Mouse (Mus musculus) CH12.LX (cell line): ENCODE data around the gene Gfi1b.

ENCODE experiments used
- CHD1 ChIP-seq: IDR thresholded peaks from 2 replicates; pipeline ENCODE4 v1.6.1; 2012; ENCODE audit warnings: low read depth, low read length, improper control_type of control experiment, inconsistent platforms
- EP300 ChIP-seq: IDR thresholded peaks from 2 replicates; pipeline ENCODE4 v1.6.1; 2011; ENCODE audit warnings: low read length, improper control_type of control experiment
- GABPA ChIP-seq: IDR thresholded peaks from 2 replicates; pipeline ENCODE4 v1.6.1; 2012; ENCODE audit warnings: low read depth, low read length, improper control_type of control experiment, inconsistent platforms; ENCODE audit not compliant: insufficient replicate concordance
- MAX ChIP-seq: IDR thresholded peaks from 2 replicates; pipeline ENCODE4 v1.6.1; 2011; ENCODE audit warnings: low read length, improper control_type of control experiment
- NRF1 ChIP-seq: IDR thresholded peaks from 2 replicates; pipeline ENCODE4 v1.6.1; 2014; ENCODE audit warnings: low read depth, mild to moderate bottlenecking, inconsistent platforms, low read length, improper control_type of control experiment, moderate library complexity
- POLR2A ChIP-seq: IDR thresholded peaks from 2 replicates; pipeline ENCODE4 v1.6.1; 2011; ENCODE audit warnings: low read depth, mild to moderate bottlenecking, improper control_type of control experiment, low read length
- USF1 ChIP-seq: IDR thresholded peaks from 2 replicates; pipeline ENCODE4 v1.6.1; 2014; ENCODE audit warnings: low read depth, mild to moderate bottlenecking, inconsistent platforms, low read length, improper control_type of control experiment

DNA sequence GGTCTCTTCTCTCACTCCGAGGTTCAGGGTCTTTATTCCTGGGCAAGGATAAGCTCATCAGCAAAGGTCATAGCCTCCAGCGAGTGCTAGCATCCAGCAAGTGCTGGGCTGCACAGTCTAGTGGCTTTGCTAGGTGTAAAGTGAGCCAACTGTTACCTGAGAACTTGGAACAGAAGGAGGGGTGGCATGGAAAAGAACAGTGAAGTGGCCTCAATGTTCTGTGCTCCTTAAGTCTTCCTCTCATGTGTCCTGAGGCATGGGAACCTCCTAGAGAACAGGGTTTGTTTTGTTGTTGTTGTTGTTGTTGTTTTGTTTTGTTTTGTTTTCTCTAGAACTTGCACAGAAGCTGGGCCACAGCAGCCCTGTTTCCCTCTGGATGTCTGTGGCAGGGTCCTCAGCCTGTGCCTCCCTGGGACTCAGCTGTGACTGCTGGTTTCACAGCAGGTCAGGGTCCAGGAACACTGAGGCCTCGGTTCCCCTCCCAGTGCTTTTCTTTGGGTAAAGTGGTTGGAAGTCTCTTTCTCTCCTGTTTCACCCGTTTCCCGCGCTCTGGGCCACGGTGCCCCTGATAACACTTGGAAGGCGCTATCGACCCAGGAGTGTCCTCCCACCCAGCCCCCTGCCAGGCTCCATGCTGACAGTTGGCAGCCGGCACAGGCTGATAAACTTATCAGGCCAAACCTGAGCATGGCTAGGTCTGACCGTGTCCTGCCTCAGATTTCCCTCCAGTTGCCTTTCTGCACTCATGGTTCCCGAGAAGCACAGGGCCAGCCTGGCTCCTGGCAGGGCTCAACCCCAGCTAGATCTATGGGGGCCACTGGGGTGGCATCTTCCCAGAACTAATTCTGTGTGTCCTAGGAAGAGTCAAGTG is 19.8 kb downstream of the Gfi1b start:
- TF ChIP-seq MAX (no peak), USF1 (no peak), CHD1 (no peak), POLR2A (no peak), NRF1 (no peak), GABPA (no peak), EP300 (no peak)
